Mouse (Mus musculus): ENCODE results near the gene Ralgps1. TPM values are rescaled to one million over a fixed set of nuclear protein-coding genes. Genes with fewer than 3 reads are reported as not detected.

The Ralgps1 gene
- polyA plus RNA-seq, 1 experiment, result 0.53 TPM

GRCm38 (mm10) chr2:33316516-33316915 lies 54.8 kb downstream of the Ralgps1 start:
- Histone ChIP-seq H3K27me3 (replicated peaks) (peaks cover 33% of the 10 kb centered on the region), H3K36me3 (replicated peaks; ENCODE audit: low read length) (peaks cover 2% of the 10 kb centered on the region), H3K9me3 (no peaks in the 10 kb centered on the region), H3K4me1 (peaks cover 35% of the 10 kb centered on the region), H3K4me3 (replicated peaks) (no peak overlapping the region)
- TF ChIP-seq FLI1 (IDR thresholded peaks at IDR 0.05; ENCODE audit: low read length), result no peak
- no peak for TF ChIP-seq GATA1 (IDR thresholded peaks at IDR 0.05; ENCODE audit: borderline replicate concordance, low read length)

DNA sequence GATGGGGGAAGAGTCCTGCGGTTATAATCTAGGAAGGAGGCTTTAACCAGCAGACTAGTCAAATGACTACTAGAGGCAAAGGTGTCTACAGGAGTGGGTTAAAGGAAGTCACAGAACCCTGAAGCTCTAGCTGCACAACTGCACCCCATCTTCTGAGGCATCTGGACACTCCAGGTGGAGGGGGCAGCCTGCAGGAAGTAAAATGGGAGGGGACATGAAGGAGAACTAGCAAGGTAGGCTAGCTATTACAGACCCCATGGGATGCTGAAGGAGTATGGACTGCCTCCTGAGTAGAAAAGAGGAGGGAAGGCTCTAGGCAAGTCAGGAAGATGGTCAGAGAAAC lies 55.3 kb downstream of the Ralgps1 start:
- Histone ChIP-seq H3K4me3 (replicated peaks) (no peak overlapping the region), H3K36me3 (replicated peaks; ENCODE audit: low read length) (peaks cover 2% of the 10 kb centered on the region), H3K27me3 (replicated peaks) (peaks cover 34% of the 10 kb centered on the region), H3K9me3 (no peaks in the 10 kb centered on the region), H3K4me1 (peaks cover 35% of the 10 kb centered on the region)
- no peak for TF ChIP-seq GATA1 (IDR thresholded peaks at IDR 0.05; ENCODE audit: borderline replicate concordance, low read length)
- TF ChIP-seq FLI1 (IDR thresholded peaks at IDR 0.05; ENCODE audit: low read length), result no peak

GRCm38 (mm10) chr2:33315233-33316062 lies 55.8 kb downstream of the Ralgps1 start:
- Histone ChIP-seq H3K4me3 (replicated peaks) (no peak overlapping the region), H3K27me3 (replicated peaks) (peaks cover 33% of the 10 kb centered on the region), H3K9me3 (no peaks in the 10 kb centered on the region), H3K36me3 (replicated peaks; ENCODE audit: low read length) (peaks cover under 1% of the 10 kb centered on the region), H3K4me1 (peaks cover 35% of the 10 kb centered on the region)
- TF ChIP-seq GATA1 (IDR thresholded peaks at IDR 0.05; ENCODE audit: borderline replicate concordance, low read length) (no peak), FLI1 (IDR thresholded peaks at IDR 0.05; ENCODE audit: low read length) (no peak)

GRCm38 (mm10) chr2:33309426-33309825 lies 61.9 kb downstream of the Ralgps1 start:
- Histone ChIP-seq H3K36me3 (replicated peaks; ENCODE audit: low read length) (no peaks in the 10 kb centered on the region), H3K4me1 (peaks cover 14% of the 10 kb centered on the region), H3K4me3 (replicated peaks) (peak overlapping the region; percentile 23), H3K9me3 (no peaks in the 10 kb centered on the region), H3K27me3 (replicated peaks) (peaks cover 10% of the 10 kb centered on the region)
- TF ChIP-seq FLI1 (IDR thresholded peaks at IDR 0.05; ENCODE audit: low read length) (no peak), GATA1 (IDR thresholded peaks at IDR 0.05; ENCODE audit: borderline replicate concordance, low read length) (no peak)

DNA sequence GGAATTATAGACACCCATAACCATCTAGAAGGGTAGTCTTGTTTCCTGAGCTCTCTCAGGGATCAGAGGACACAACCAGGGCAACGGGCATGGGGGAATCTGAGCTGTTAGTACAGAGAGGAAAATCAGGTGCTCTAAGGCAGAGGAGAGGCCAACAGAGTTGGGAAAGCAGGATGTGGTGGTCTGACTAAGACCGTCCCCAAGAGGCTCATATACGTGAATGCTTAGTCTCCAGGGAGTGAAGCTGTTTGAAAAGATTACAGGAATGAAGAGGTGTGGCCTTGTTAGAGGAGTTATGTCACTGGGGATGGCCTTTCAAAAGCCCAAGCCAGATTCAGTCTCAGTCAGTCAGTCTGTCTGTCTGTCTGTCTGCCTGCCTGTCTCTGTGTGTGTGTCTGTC lies 64.7 kb downstream of the Ralgps1 start:
- Histone ChIP-seq H3K4me1 (peaks cover 39% of the 10 kb centered on the region), H3K4me3 (replicated peaks) (no peak overlapping the region), H3K36me3 (replicated peaks; ENCODE audit: low read length) (no peaks in the 10 kb centered on the region), H3K27me3 (replicated peaks) (peaks cover 10% of the 10 kb centered on the region), H3K9me3 (no peaks in the 10 kb centered on the region)
- TF ChIP-seq GATA1 (IDR thresholded peaks at IDR 0.05; ENCODE audit: borderline replicate concordance, low read length) (no peak), FLI1 (IDR thresholded peaks at IDR 0.05; ENCODE audit: low read length) (no peak)

DNA sequence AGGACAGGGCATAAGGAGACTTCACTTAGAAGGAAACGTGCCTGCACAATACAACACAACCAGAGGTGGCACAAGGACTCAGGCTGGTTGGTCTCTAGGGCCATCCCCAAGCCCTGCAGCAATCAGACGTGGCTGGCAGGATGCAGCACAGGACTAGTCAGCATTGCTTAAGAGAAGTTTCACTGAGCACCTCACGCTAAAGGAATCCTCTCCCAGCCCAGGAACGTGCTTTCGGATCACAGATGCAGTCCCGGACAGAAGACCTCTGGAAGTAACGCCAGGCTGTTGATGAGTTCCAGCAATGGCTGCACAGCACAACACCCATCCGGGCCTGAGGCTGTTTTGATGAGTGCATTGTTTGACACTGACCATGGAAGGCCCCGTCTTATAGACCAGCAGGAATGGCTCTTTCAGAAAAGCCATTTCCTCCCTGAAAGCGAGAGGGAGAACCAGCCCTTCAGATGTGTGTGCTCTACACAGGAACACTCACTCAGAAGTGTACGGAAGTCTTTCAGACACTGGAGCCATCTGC lies 67.8 kb downstream of the Ralgps1 start:
- Histone ChIP-seq H3K36me3 (replicated peaks; ENCODE audit: low read length) (no peaks in the 10 kb centered on the region), H3K9me3 (no peaks in the 10 kb centered on the region), H3K4me1 (peaks cover 70% of the 10 kb centered on the region), H3K4me3 (replicated peaks) (peak overlapping the region; percentile 51), H3K27me3 (replicated peaks) (peaks cover 1% of the 10 kb centered on the region)
- no peak for TF ChIP-seq FLI1 (IDR thresholded peaks at IDR 0.05; ENCODE audit: low read length)
- TF ChIP-seq GATA1 (IDR thresholded peaks at IDR 0.05; ENCODE audit: borderline replicate concordance, low read length), result no peak

DNA sequence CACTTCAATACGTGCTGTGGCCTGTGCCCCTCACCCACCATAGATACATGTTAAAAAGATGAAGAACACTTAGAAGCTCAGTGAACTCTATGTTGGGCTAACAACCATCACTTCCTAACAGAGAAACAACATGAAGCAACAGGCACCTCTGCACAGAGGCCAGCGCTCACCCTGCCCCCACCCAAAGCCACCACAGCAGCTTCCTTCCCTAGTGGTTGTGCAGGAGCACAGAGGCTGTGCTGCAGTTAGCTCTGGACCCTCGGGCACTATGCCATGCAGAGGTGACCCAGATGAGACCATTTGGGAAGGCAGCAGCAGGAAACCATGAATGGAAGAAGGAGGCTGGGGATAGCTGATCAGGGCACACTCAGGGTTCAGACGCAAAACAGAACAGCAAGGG lies 68.5 kb downstream of the Ralgps1 start:
- peak overlapping the region; percentile 74 for H3K4me3 ChIP-seq (replicated peaks)
- TF ChIP-seq GATA1 (IDR thresholded peaks at IDR 0.05; ENCODE audit: borderline replicate concordance, low read length), result no peak
- TF ChIP-seq FLI1 (IDR thresholded peaks at IDR 0.05; ENCODE audit: low read length), result no peak
- peaks cover 73% of the 10 kb centered on the region for H3K4me1 ChIP-seq
- H3K27me3 ChIP-seq (replicated peaks), result peaks cover 1% of the 10 kb centered on the region
- H3K36me3 ChIP-seq (replicated peaks; ENCODE audit: low read length), result no peaks in the 10 kb centered on the region
- H3K9me3 ChIP-seq, result no peaks in the 10 kb centered on the region

GRCm38 (mm10) chr2:33302405-33302804 lies 68.9 kb downstream of the Ralgps1 start:
- Histone ChIP-seq H3K27me3 (replicated peaks) (peaks cover 1% of the 10 kb centered on the region), H3K36me3 (replicated peaks; ENCODE audit: low read length) (no peaks in the 10 kb centered on the region), H3K4me3 (replicated peaks) (no peak overlapping the region), H3K9me3 (peaks cover under 1% of the 10 kb centered on the region), H3K4me1 (peaks cover 76% of the 10 kb centered on the region)
- no peak for TF ChIP-seq GATA1 (IDR thresholded peaks at IDR 0.05; ENCODE audit: borderline replicate concordance, low read length)
- TF ChIP-seq FLI1 (IDR thresholded peaks at IDR 0.05; ENCODE audit: low read length), result no peak

GRCm38 (mm10) chr2:33300371-33301046 lies 70.8 kb downstream of the Ralgps1 start:
- H3K4me3 ChIP-seq (replicated peaks), result peak overlapping the region; percentile 40
- peaks cover 10% of the 10 kb centered on the region for H3K9me3 ChIP-seq
- no peaks in the 10 kb centered on the region for H3K27me3 ChIP-seq (replicated peaks)
- peaks cover 2% of the 10 kb centered on the region for H3K36me3 ChIP-seq (replicated peaks; ENCODE audit: low read length)
- peaks cover 75% of the 10 kb centered on the region for H3K4me1 ChIP-seq
- TF ChIP-seq FLI1 (IDR thresholded peaks at IDR 0.05; ENCODE audit: low read length), result no peak
- no peak for TF ChIP-seq GATA1 (IDR thresholded peaks at IDR 0.05; ENCODE audit: borderline replicate concordance, low read length)

- Histone ChIP-seq H3K4me1 (peaks cover 79% of the 10 kb centered on the region), H3K4me3 (replicated peaks) (peak overlapping the region; percentile 66), H3K9me3 (peaks cover 14% of the 10 kb centered on the region), H3K27me3 (replicated peaks) (no peaks in the 10 kb centered on the region), H3K36me3 (replicated peaks; ENCODE audit: low read length) (peaks cover 2% of the 10 kb centered on the region)
- TF ChIP-seq GATA1 (IDR thresholded peaks at IDR 0.05; ENCODE audit: borderline replicate concordance, low read length), result no peak
- TF ChIP-seq FLI1 (IDR thresholded peaks at IDR 0.05; ENCODE audit: low read length), result no peak
Measured at GRCm38 (mm10) chr2:33298928-33299327, 72.4 kb downstream of the Ralgps1 start.
